Mouse (Mus musculus) adrenal gland, postnatal 10 days (tissue): Measurements from ENCODE around the gene Vmn1r199. TPM values are rescaled to one million over a fixed set of nuclear protein-coding genes. Genes with fewer than 3 reads are reported as not detected.
A peak's percentile ranks its signal among the peaks of the same experiment; 100 is the strongest.

Experiments
- DNase-seq: peaks from one replicate; pipeline ENCODE4 v3.0.0; 2021; ENCODE audit warnings: mixed read lengths
- long read RNA-seq, 2 experiments: library from polyadenylated mRNA; stranded (forward); transcript quantifications; one replicate each; pipeline ENCODE4 v2.0.0; 2021
- total RNA-seq, 2 experiments: library from RNA; stranded (reverse); gene quantifications; 2 replicates each; pipeline ENCODE4 v1.2.3; 2021

The Vmn1r199 gene
- not detected for total RNA-seq
- long read RNA-seq, experiment 1, result 0 reads
- long read RNA-seq, experiment 2, result 0 reads

DNA sequence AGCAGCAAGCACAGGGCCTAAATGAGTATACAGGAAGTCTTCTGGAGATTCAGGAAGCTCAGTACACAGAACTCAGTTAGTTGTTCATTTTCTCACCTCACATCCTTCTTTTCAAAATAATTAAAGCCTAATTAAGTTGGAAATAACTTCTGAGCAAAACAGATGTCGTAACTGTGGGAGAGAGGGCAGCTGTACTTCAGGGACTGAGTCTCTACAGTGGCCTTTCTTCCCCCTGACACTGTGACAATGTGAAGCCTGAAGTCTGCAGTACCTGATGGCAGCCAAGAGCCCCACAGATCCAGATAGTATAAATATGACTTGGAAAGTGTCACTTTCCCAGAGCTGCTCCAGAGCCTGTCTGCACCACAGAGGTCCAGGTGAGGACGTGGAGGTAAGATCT, at the start of gene Vmn1r199:
TSS of gene Vmn1r199 (plus strand) at position 301 of the 400 bp plus-strand sequence.
- DNase-seq, result no peak

DNA sequence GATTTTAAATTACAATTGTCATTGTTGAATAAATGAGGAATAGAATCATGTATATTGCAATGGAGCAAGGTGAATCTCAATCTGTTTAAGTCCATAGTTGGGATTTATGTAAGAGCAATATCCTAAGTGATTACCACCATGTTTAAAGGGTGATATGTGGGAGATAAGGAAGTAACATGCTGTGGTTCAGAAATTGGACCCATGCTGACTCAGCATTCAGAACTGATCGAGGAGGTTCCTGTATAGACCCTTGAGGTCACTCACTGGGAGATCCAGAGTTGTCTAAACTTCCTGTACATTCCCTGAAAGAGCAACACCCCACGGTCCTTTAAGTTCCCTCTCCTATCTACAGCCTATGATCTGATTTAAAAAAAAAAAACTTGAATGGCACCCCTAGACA, 46.3 kb upstream of the Vmn1r199 start:
- no peak for DNase-seq

DNA sequence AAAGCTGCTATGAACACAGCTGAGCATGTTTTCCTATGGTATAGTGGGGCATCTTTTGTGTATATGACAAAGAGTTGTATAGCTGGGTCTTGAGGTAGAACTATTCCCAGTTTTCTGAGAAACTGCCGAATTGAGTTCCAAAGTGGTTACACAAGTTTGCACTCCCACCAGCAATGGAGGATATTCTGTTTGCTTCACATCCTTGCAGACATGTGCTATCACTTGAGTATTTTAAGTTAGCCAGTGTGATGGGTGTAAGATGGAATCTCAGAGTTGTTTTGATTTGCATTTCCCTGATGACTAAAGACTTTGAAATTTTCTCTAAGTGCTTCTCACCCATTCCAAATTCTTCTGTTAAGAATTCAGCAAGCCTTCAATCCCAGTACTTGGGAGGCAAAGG, 44.1 kb upstream of the Vmn1r199 start:
- DNase-seq, result no peak

DNA sequence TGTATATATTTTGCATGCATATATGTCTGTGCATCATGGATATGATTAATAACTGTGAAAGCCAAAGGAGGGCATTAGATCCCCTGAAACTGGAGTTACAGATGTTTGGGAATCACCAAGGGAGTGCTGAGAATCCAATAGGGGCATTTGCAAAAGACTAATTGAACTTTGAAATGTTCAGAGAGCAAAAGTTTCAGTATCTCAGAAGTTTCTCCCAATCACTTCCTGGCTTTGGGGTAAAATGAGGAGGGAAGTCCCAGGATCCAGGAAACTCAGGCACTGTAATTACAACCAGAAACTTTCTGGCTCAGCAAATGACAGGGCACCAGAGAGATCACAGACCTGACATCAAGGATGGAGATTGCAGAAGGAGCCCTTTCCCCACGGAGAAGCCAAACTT, 29.6 kb upstream of the Vmn1r199 start, which contains the start of gene Vmn1r198:
TSS of gene Vmn1r198 (plus strand) at position 301 of the 400 bp plus-strand sequence.
- DNase-seq, result no peak

DNA sequence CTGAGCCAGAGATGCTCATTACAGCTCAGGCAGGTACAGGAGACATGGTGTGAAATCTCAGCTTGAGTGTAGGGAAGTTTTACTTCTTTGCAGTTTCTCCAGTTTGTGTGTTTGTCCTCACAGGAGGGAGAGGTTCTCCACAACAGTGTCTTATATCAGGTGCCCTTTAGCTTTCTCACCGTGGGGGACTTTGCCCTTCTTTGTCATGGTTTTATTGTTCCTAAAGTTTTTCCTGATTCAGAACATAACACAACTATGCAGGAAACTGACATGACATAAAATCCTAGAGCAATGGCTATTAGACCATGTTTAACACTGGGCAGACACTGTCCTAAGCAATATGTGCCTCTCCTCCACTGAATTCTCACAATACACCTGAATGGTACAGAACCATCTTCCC, 28.8 kb upstream of the Vmn1r199 start:
- DNase-seq, result no peak

DNA sequence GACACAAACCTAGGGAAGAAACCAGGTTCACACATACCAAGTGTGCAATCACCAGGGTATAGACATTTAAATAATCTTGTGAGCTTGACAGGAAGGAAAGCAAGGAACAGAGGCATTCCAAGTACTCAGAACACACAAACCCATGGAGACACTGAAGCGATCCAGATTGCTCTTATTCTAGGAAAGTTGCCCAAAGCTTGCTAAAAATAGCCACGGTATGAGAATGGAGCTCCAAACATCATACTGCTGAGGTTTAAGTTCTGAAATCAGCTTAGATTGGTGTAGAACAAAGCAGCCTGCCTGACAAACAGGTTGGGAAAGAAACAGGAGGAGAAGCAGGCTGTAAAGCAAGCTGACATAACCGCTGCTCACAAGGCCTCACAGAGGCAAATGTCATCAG, 1.5 kb downstream of the Vmn1r199 start:
- peak; percentile 7 for DNase-seq

DNA sequence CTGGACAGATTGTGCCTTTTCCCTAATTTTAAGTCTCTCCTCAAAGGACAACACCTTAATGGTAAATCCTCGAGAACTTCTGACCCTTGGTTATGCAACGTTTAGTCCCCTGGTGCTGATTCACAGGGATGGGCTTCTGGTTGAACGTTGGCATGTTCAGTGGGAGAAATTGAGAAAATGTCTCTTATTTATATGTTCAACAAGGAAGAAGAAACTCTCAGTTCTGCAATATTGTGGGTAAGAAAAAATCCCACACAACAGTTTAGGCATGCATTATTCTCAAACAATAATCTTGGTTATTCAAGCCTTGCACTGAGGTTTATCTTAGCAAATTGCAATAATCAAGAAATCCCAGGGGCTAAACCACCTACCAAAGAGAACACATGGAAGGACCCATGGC, 3.8 kb downstream of the Vmn1r199 start:
- no peak for DNase-seq

DNA sequence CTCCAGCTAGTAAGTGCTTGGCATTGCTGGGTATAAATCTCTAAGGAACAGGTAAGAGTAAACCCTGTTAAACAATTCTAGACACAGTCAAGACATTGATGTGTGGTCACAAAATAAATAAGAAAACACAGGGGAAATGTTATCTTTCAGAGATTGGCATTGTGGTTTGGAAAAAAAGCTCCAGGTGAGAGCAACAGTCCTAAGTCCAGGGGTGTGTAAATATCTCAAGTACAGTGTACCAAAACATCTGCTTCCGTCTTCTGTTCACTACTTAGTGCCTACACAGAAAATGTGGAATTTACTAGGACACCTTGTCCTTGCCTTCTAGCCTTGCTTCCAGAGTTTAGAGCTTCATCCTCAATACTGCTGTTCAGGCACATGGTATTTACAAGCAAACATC, 7.4 kb downstream of the Vmn1r199 start:
- no peak for DNase-seq

DNA sequence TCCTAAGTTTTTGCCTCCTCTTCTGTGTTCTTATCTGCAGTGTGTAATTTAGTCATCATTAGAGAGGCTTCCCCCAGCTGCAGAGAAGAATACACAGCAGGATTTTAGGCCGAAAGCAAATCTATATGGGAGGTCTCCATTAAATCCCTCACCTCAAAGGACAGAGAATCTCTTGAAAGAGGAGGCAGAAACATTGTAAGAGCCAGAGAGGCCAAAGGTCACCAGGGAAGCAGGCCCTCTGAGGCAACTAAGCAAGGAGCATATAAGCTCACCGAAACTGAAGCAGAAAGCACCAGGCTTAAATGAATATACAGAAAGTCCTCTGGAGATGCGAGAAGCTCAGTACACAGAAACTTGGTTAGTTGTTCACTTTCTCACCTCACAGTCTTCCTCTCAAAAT, 10.5 kb downstream of the Vmn1r199 start, which contains the start of gene Vmn1r200:
TSS of gene Vmn1r200 (plus strand) at position 301 of the 400 bp plus-strand sequence.
- no peak for DNase-seq

DNA sequence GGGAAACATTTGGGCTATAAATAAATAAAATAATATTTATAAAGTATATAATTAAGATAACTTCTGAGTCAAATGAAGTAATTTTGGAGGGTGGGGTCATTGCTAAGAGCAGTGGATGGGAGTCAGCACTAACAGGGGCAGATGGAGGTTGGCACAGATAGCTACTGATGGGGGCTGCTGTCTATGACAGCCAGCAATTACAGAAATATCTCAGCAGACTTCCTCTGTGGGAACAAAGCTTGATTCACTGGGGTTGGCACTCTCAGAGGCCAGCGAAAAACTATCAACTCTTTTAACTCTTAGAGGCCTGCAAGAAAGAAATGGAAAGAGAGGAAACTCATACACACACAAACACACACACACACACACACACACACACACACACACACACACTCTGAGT, 23.4 kb downstream of the Vmn1r199 start:
- no peak for DNase-seq

Other genes starting within 250 kb of the Vmn1r199 start
- gene Vmn1r191, start 195.8 kb upstream of the Vmn1r199 start, total RNA-seq, result not detected
- gene Vmn1r192, start 188.7 kb upstream of the Vmn1r199 start, total RNA-seq, result not detected
- gene Vmn1r193, start 156.7 kb upstream of the Vmn1r199 start, total RNA-seq, result not detected
- gene Vmn1r194, start 135.6 kb upstream of the Vmn1r199 start, total RNA-seq, result not detected
- gene Vmn1r195, start 109.3 kb upstream of the Vmn1r199 start, total RNA-seq, result not detected
- gene Vmn1r196, start 89.9 kb upstream of the Vmn1r199 start, total RNA-seq, result not detected
- not detected for gene Vmn1r197, start 55.2 kb upstream of the Vmn1r199 start, total RNA-seq
- not detected for gene Vmn1r198, start 29.5 kb upstream of the Vmn1r199 start, total RNA-seq
- not detected for gene Vmn1r200, start 10.6 kb downstream of the Vmn1r199 start, total RNA-seq
- gene Vmn1r201, start 92.1 kb downstream of the Vmn1r199 start, total RNA-seq, result not detected
- under 1 TPM in 1 of 2 experiments, not detected in 1; 0.06 TPM for gene Vmn1r202, start 125.6 kb downstream of the Vmn1r199 start, total RNA-seq
- not detected for gene Vmn1r203, start 138.3 kb downstream of the Vmn1r199 start, total RNA-seq
- gene Vmn1r204, start 173.4 kb downstream of the Vmn1r199 start, total RNA-seq, result not detected
- not detected for gene Vmn1r205, start 213.2 kb downstream of the Vmn1r199 start, total RNA-seq
- gene Vmn1r206, start 244.4 kb downstream of the Vmn1r199 start, total RNA-seq, result not detected